Mouse (Mus musculus) E14TG2a.4 (cell line): ENCODE data around the gene Eef1e1.

Source experiments
- CTCF ChIP-seq: conservative IDR thresholded peaks from 2 replicates; pipeline ENCODE4 v1.5.1; 2014; ENCODE audit warnings: low read length
- NANOG ChIP-seq: IDR thresholded peaks from 2 replicates; pipeline ENCODE4 v1.6.1; 2014; ENCODE audit warnings: borderline replicate concordance, low read length, mixed read lengths

- TF ChIP-seq CTCF: peak; percentile 52
- no peak for TF ChIP-seq NANOG
Measured at GRCm38 (mm10) chr13:38612179-38612578, 46.7 kb downstream of the Eef1e1 start.
